Mouse (Mus musculus) CH12F3 (cell line): ENCODE results near the gene Gm26727.
"Not testable (repeated sequence)": the region's sequence is repeated elsewhere in the genome, so short reads cannot be mapped to it uniquely, and the experiment has no call there.

Experiments
- in situ Hi-C: fragments of 300-500 bp; cut with MboI; formaldehyde crosslinking; loops from 2 replicates; pipeline ENCODE4 v1.14.3; 2020; ENCODE audit warnings: low sequenced_read_pairs

Gm26727 gene

DNA sequence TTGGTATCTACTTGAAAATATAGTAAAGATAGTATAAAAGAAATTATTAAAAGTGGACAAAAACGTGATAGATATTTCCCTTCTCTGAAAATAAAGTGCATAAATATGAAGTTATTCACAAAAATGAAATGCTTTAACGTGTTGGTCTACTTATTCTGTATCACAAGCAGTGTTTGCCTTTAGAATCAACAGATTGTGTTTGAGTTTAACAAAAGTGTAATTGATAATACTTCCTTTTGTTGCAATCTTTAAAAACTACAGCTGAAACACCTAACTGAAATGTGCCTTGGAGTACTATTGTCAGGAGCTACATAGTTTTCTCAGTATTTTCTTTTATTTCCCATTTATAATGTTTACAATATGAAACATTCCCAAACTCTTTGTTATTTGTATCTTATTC, at the start of gene Gm26727:
TSS of gene Gm26727 (minus strand) at position 101 of the 400 bp plus-strand sequence.
- in situ Hi-C loops, result no loop called here

DNA sequence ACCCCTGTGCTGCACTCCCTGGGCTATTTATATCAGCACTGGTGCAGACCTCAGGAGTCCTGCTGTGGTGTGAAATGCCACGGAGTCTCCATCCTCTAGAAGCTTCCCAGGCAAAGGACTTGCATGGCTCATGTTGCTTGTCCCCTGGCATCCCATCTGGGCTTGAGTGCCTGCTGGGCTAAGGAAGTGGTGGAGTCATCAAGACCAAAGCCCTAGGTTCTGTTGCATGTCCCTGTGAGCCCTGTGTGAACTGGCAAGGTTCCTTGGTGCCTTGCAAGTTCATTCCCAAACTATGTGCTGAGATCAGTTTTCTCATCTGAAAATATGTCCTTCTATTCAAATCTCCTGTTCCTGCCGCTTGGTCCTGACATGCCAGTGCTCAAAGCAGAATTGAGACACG, 48.1 kb upstream of the Gm26727 start:
- in situ Hi-C loops, result no loop called here

DNA sequence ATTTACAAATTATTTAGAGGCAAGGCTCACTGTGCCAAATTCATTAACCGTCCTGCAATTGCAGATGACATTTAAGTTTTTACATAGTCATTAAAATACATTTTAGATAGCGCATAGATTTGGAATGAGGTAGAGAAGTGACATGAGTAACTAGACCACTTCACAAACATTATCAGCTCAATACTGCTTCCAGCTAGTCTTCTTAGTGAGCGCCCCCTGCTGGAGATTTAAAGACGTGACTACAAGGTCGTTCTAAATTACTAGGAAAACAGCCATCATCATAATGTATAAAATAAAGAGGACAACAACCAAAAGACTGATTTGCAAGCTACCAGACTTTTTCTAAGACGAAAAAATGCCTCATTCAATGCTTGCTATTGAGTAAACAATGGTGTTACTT, 44.8 kb upstream of the Gm26727 start:
- in situ Hi-C loops, result no loop called here

DNA sequence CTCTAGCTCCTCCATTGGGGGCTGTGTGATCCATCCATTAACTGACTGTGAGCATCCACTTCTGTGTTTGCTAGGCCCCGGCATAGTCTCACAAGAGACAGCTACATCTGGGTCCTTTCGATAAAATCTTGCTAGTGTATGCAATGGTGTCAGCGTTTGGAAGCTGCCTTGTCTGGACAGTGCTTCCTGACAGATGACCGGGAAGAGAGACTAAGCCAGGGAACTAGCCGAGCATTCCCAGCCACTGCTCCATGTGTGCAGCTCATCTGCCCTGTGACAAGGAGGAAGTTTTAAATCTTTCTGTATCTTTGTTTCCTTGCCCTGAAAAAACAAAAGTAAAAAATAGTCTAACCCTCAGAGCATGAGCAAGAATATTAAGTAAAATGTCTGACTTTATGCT, 37.0 kb upstream of the Gm26727 start:
- in situ Hi-C loops, result not testable (repeated sequence)

DNA sequence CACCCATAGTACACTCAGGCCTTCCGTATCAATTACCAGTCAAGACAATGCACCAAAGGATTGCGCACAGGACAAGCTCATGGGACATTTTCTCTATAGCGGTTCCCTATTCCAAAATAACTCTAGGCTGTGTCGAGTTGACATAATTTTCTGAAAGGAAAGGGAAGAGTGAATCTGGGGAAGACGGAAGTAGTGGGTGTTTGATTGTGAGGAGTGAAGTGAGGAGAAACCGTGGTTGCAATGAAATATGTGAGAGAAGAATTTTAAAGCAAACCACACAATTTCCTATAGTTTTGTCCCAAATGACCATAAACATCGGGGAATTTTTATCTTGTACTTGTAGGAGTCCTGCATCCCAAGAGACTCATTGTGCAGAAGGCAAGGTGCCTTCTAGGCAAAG, 34.1 kb upstream of the Gm26727 start:
- in situ Hi-C loops, result no loop called here

DNA sequence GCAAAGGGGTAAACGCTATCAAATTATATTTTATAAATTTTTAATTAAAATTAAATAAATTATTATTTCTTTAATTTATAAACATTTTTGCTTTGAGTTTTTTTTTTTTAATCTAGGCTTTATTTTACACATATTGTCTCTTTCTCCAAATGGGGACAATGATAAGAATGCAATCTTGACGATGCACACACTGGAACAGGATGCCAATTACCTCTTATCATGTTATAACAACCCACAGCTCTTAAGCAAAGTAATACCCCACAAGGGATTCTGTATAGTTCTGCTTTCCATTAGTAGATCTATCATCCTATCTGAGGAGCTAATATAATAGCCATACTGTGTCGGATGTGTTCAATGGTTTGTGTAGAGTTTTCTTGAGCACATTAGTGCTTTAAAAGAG, 27.9 kb upstream of the Gm26727 start:
- in situ Hi-C loops, result no loop called here

DNA sequence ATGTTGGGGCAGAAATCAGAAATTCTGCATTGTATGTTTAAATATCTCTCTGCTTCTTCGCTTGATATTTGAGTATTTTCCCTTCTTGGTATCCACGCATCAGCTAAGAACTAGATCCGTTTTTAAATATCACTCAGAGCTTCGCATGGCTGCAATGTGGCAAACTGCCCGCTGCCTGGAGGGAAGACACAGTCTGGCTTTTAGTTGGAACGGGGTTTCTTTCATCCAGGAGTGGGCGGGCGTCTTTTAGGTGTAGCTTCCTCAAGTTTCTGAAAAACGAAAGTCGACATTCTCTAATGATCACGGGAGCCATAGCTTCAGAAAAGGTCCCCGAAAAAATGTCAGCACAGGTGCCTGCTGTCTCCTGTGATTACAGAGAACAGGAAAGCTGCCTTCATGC, 14.2 kb upstream of the Gm26727 start:
- in situ Hi-C loops, result no loop called here

DNA sequence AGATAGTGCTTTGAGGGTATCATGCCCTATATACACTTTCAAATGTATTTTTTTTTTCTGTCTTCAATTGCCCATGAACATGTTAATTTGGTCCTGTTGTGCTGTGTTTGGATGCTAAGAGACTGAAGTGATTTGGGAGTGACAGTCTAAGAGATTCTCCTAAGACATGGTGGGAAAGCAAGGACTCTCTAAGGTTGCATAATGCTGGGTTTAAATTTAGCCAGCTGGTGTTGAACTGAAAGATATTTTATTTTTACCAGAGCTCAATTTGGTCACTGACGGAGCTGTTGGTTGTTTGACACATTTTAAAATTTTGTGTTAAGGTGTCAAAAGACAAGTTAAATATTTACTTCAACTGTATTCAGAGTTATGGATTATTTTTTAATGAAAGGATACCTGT, 13.8 kb upstream of the Gm26727 start:
- in situ Hi-C loops, result no loop called here

DNA sequence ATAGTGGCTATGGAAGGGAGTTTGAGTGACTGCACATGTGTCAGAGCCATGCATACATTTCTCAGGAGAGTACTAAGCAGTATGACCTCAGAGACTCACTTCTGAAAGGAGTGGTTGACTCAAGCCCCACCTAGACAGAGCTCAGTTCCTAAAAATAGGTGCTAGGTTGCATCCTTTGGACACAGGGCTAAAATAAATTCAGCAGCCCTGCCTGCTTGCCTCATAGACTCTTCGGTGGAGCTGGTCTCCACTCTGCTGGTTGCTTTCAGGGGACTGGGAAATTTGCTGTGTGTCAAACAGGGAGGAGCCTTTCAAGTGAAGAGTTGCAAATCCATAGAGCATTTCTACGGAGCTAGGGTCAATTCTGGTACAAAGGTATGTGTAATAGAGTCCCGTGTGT, 12.8 kb upstream of the Gm26727 start, which contains the start of gene Xirp2:
TSS of gene Xirp2 (plus strand) at position 223 of the 400 bp plus-strand sequence.
- in situ Hi-C loops, result no loop called here

DNA sequence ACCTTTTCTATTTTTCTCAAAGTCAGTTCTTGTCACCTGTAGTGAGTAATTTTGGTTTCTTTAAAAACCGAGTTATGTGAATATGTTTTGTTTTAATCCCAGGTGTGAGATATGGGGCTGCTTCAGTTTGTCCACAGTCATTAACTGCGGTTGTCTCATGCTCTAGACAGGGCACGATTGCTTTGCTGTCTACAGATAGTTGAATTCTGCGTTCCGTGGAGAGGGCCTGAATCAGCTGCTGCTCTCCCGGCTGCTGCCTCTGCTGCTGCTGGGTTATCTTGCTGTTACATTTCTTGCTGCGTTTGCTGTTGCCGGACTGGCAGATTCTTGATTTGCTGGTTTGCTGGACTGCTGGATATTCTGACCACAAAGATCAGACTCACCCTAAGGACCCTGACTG, 5.3 kb upstream of the Gm26727 start:
- in situ Hi-C loops, result no loop called here

DNA sequence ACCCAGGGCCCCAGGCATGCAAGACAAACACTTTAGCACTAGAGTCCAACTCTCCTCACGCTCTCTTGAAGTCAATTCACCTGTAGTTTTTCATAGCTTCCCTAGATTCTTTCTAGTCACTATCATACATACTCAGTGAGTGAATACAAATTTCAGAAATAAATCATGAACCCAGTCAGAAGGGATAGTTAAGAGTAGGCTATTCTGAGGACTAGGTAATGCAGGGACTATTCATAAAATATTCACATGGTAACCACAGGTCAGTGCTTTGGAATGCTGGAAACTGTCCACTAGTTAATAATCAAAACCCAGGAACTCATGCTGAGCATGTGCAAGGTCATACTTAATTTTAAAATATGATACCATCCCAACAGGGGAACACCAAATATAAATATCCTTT, 10.2 kb downstream of the Gm26727 start:
- in situ Hi-C loops, result no loop called here

DNA sequence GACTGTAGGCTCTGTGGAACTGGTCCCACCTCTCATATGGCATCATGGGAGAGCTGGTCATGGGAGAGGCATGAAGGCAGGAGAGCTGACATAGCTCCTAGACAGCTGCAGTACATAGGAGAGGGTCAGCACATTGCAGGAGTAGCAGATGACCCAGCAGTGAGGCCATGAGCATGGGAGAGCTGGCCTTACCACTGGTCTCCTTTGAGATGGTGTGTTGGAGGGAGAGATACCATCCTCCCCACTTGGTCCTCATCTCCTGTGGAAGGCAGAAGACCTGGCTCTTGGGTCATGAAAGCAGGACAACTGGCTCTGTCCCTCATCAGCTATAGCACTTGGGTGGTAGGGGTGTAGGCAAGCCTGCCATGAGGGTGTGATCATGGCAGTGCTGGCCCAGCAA, 12.1 kb downstream of the Gm26727 start:
- in situ Hi-C loops, result no loop called here

DNA sequence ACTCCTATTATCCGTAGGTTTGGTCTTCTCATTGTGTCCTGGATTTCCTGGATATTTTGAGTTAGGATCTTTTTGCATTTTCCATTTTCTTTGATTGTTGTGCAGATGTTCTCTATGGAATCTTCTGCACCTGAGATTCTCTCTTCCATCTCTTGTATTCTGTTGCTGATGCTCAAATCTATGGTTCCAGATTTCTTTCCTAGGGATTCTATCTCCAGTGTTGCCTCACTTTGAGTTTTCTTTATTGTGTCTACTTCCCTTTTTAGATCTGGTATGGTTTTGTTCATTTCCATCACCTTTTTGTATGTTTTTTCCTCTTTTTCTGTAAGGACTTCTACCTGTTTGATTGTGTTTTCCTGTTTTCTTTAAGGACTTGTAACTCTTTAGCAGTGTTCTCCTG, 19.6 kb downstream of the Gm26727 start, which contains the start of gene Gm21830:
TSS of gene Gm21830 (plus strand) at position 301 of the 400 bp plus-strand sequence.
- in situ Hi-C loops, result not testable (repeated sequence)
